Mouse (Mus musculus) erythroid progenitor cell, adult 5-6 weeks (primary cell): Measurements from ENCODE around the gene Rapsn. TPM values are rescaled to one million over a fixed set of nuclear protein-coding genes. Genes with fewer than 3 reads are reported as not detected.
"Not testable (repeated sequence)": the region's sequence is repeated elsewhere in the genome, so short reads cannot be mapped to it uniquely, and the experiment has no call there.

Source experiments
- ATAC-seq: replicated peaks from 2 replicates; pipeline ENCODE4 v1.8.0; 2016; ENCODE audit warnings: moderate number of reproducible peaks, mild to moderate bottlenecking, moderate TSS enrichment, inconsistent platforms; ENCODE audit not compliant: poor library complexity, low FRiP score, severe bottlenecking
- total RNA-seq, 2 experiments: library from RNA; stranded (forward) in 1 of 2; stranded (reverse) in 1 of 2; fragments of 150-400 nt in 1 of 2; fragments of 186-747, 209-891 nt in 1 of 2; gene quantifications; 2 replicates each; pipeline versions ENCODE4 v1.2.3 to v1.2.4; 2015 to 2017; ENCODE audit warnings: low replicate concordance in 2 of 2

The Rapsn gene
- not detected in 2 replicates for total RNA-seq (2015; ENCODE audit: low replicate concordance)
- 1.7 TPM in 1 of 2 replicates, not detected in the other for total RNA-seq (2017; ENCODE audit: low replicate concordance)

GRCm38 (mm10) chr2:91035385-91035784 is at the start of gene Rapsn:
Rapsn (plus strand) TSS chr2:91035620.
- ATAC-seq: no peak

DNA sequence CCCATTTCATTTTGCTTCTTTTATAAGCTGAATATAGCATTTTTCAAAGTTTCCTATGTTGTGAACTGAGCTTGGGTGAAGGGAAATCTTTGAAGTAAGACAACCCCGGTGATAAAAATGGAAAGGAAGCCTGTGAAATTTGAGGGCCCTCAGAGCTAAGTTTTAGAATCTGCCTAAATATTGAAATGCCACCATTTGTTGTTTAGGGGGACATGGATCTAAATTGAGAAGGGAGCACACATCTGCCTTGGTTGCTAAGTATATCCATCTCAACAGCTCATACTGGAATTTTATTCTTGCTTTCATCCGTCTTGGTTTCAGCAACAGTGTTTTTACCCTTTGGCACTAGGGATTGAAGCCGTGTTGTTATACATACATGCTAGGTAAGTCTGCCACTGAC is 49.4 kb upstream of the Rapsn start:
- ATAC-seq: no peak

GRCm38 (mm10) chr2:91008536-91008935 is 26.9 kb upstream of the Rapsn start:
- ATAC-seq: no peak

DNA sequence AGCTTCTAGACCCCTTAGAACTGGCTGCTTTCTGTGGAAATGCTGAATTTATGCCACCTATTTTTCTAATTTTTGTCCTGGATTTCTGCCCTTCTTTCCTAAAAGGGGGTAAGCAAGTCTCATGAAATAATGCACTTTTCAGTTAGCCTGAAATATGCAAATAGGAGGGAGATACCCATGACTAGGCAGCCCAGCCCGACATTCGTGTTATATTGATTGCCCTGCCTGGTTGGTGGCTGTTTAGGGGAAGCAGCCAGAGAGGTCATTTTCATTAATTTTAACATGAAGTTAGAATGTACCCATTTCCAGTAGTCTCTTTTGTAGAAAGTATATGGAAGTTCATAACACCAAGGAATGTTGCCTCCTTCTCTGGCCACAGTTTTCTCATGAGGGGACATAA is 21.5 kb upstream of the Rapsn start:
- ATAC-seq: no peak

- no peak for ATAC-seq
Measured at GRCm38 (mm10) chr2:91015386-91015785, 20.0 kb upstream of the Rapsn start.

- no peak for ATAC-seq
Measured at GRCm38 (mm10) chr2:91018061-91018788, 17.2 kb upstream of the Rapsn start.

DNA sequence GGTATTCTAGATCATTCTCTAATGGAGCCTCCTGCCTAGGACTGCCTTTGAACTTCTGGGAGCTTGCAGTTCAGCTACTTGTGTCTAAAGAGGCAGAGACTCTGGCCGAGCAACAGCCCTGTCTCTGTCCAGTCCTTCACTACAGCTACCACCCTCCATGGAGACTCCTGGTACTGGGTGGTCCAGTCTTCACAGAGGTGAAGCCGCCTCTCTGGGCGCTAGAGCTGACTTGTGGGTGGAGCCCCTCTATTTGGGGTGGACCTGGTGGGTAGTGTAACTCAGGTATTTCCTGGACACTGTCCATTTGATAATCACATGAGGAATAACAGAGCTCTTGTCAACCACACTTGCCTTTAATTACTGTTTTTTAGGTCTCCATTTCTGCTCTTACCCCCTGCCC is 15.5 kb upstream of the Rapsn start:
- ATAC-seq: no peak

DNA sequence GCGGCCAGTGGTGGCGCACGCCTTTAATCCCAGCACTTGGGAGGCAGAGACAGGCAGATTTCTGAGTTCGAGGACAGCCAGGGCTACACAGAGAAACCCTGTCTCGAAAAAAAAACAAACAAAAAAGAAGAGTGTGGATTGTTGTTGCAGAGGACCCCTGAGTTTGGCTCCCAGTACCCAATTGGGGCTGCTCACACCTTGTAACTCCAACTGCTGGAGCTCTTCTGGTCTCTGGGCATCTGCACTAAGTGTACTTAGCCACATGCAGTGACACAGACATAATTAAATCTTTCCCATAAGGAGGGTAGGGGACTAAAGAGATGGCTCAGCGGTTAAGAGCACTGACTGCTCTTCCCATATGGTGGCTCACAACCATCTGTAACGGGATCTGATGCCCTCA is 13.2 kb upstream of the Rapsn start:
- ATAC-seq: not testable (repeated sequence)

- no peak for ATAC-seq
Measured at GRCm38 (mm10) chr2:91023131-91023530, 12.3 kb upstream of the Rapsn start.

DNA sequence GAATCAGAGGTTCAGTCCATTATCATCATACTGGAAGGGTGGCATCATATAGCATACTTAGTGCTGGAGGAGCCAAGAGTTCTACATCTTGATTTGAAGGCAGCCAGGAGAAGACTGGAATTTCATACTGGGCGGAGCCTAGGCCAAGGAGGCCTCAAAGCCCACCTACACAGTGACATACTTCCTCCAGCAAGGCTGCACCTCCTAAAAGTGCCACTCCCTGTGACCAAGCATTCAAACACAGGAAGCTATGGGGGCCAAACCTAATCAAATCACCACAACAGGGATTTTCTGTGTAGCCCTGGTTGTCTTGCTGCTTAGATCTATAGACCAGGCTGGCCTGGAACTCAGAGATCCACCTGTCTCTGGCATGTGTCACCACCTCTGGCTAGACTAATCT is 11.5 kb upstream of the Rapsn start:
- no peak for ATAC-seq

- ATAC-seq: no peak
Measured at GRCm38 (mm10) chr2:91025081-91025516, 10.3 kb upstream of the Rapsn start.

- peak; percentile 77 for ATAC-seq
Measured at GRCm38 (mm10) chr2:91026491-91026890, 8.9 kb upstream of the Rapsn start.

- ATAC-seq: peak; percentile 39; the same call in 1 of the 2 replicates
Measured at GRCm38 (mm10) chr2:91027391-91028214, 7.8 kb upstream of the Rapsn start.

DNA sequence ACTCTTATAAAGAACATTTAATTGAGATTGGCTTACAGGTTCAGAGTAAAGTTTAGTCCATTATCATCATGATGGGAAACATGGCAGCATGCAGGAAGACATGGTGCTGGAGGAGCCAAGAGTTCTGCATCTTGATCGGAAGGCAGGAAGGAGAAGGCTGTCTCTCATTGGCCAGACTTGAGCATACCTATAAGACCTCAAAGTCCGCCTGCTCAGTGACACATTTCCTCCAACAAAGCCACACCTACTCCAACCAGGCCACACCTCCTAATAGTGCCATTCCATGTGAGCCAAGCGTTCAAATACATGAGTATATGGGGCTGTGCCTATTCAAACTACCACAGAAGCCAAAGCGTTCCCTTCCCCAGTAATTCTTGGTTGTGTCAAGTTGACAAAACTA is 4.2 kb upstream of the Rapsn start:
- ATAC-seq: no peak

GRCm38 (mm10) chr2:91033000-91033399 is 2.4 kb upstream of the Rapsn start:
- no peak for ATAC-seq

DNA sequence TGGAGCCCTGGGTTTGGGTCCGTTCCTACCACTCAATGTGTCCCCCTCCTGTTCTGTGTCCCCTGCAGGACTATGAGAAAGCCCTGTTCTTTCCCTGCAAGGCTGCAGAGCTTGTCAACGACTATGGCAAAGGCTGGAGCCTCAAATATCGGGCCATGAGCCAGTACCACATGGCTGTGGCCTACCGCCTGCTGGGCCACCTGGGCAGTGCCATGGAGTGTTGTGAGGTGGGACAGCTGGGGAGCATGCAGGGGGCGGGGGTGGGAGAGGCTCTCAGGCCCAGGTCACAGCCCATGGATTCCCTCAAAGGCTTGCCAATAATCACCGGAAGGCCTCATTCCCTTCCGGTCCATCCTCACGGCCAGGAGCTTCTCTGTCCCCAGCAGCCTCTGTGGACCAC is 6.4 kb downstream of the Rapsn start:
- ATAC-seq: no peak

GRCm38 (mm10) chr2:91042651-91043398 is 7.4 kb downstream of the Rapsn start:
- ATAC-seq: no peak

DNA sequence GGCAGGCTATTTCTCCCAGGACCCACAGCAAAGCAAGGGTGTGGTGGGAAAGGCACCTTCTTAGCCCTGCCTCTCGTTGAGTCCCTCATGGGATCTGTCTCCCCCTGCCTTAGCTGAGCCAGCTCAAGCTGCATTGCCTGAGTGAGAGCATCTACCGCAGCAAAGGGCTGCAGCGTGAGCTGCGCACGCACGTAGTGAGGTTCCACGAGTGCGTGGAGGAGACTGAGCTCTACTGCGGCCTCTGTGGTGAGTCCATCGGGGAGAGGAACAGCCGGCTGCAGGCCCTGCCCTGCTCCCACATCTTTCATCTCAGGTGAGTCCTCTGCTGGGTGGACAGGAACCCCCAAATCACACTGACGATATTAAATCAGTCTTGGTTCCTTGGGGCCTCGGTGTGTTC is 9.3 kb downstream of the Rapsn start:
- ATAC-seq: no peak

GRCm38 (mm10) chr2:91045805-91046204 is 10.4 kb downstream of the Rapsn start:
- ATAC-seq: not testable (repeated sequence)

- ATAC-seq: no peak
Measured at GRCm38 (mm10) chr2:91047359-91047758, 11.9 kb downstream of the Rapsn start.
